Mouse (Mus musculus) small intestine, adult 10 weeks (tissue): Measurements from ENCODE around the gene Surf2. TPM values are rescaled to one million over a fixed set of nuclear protein-coding genes. Genes with fewer than 3 reads are reported as not detected.

ENCODE experiments used
- polyA plus RNA-seq: library from polyadenylated mRNA; stranded (reverse); fragments of 350-450 nt; fragmentation: Illumina TruSeq; extraction: RNeasy Lipid Tissue Mini Kit (QIAGEN cat#74804); gene quantifications from one replicate; pipeline ENCODE4 v1.2.3, GENCODE M21; 2014; ENCODE audit warnings: low replicate concordance

Surf2 gene
- 3.6 TPM for polyA plus RNA-seq

GRCm38 (mm10) chr2:26915927-26916728, at the start of gene Surf2, which contains the start of gene Surf1:
Gene Surf2, plus strand, starts transcription at chr2:26916367.
Gene Surf1, minus strand, starts transcription at chr2:26916530.

GRCm38 (mm10) chr2:26902467-26903220, 13.5 kb upstream of the Surf2 start, which contains the start of gene Surf6:
Gene Surf6, minus strand, starts transcription at chr2:26902879.

GRCm38 (mm10) chr2:26910124-26910993, 5.8 kb upstream of the Surf2 start, which contains the start of the genes Med22 and Rpl7a:
Gene Med22, minus strand, starts transcription at chr2:26910677.
Gene Rpl7a, plus strand, starts transcription at chr2:26910764.

GRCm38 (mm10) chr2:26933304-26934055, 17.3 kb downstream of the Surf2 start, which contains the start of the genes Surf4 and Stkld1:
Gene Surf4, minus strand, starts transcription at chr2:26933928.
Gene Stkld1, plus strand, starts transcription at chr2:26934047.

GRCm38 (mm10) chr2:26963923-26964723, 48.0 kb downstream of the Surf2 start, which contains the start of gene Rexo4:
Gene Rexo4, minus strand, starts transcription at chr2:26964386.

Other genes starting within 250 kb of the Surf2 start
- gene Lcn4, start 245.1 kb upstream of the Surf2 start, polyA plus RNA-seq: not detected
- gene Abo, start 51.4 kb upstream of the Surf2 start, polyA plus RNA-seq: not detected
- gene Surf6, start 13.5 kb upstream of the Surf2 start, polyA plus RNA-seq: 5.5 TPM
- gene Med22, start 5.7 kb upstream of the Surf2 start, polyA plus RNA-seq: 5.4 TPM
- gene Rpl7a, start 5.6 kb upstream of the Surf2 start, polyA plus RNA-seq: 33.3 TPM
- gene Surf1, start 163 bp downstream of the Surf2 start, polyA plus RNA-seq: 21.3 TPM
- gene Surf4, start 17.6 kb downstream of the Surf2 start, polyA plus RNA-seq: 186 TPM
- not detected for gene Stkld1, start 17.7 kb downstream of the Surf2 start, polyA plus RNA-seq
- gene Rexo4, start 48.0 kb downstream of the Surf2 start, polyA plus RNA-seq: 56.6 TPM
- gene Adamts13, start 57.0 kb downstream of the Surf2 start, polyA plus RNA-seq: not detected
- gene Cacfd1, start 93.6 kb downstream of the Surf2 start, polyA plus RNA-seq: 14.2 TPM
- gene Slc2a6, start 111.6 kb downstream of the Surf2 start, polyA plus RNA-seq: not detected
- gene Mymk, start 155.8 kb downstream of the Surf2 start, polyA plus RNA-seq: not detected
- gene Adamtsl2, start 163.0 kb downstream of the Surf2 start, polyA plus RNA-seq: not detected
- not detected for gene Fam163b, start 226.1 kb downstream of the Surf2 start, polyA plus RNA-seq
- not detected for gene Dbh, start 248.9 kb downstream of the Surf2 start, polyA plus RNA-seq